Mouse (Mus musculus) T-cell, adult 66 days (primary cell): ENCODE measurements around the gene H2al2a. TPM values are rescaled to one million over a fixed set of nuclear protein-coding genes. Genes with fewer than 3 reads are reported as not detected.

Experiments
- total RNA-seq, 2 experiments: library from RNA; stranded (reverse); gene quantifications; 3 replicates in 1 of 2; 4 replicates in 1 of 2; pipeline ENCODE4 v1.2.4; 2023

The H2al2a gene
- total RNA-seq, result not detected

DNA sequence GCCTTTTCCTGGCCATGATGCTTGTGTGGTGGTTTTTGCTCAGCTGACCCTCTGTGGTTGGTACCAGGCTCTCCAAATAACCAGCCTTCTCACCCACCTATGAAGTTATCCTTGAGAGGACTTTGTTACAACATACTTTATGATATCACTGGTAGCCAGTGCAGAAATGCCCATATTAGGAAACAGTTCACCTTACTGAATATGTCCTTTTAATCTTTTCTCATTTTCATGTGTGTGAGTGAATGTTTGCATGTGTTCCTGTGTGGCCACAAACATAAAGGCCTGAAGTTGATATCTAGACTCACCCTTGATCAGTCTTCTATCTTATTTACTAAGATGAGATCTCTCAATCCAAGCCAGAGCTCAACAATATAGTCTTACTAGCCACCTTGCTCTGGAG, at the start of gene H2al2a:
Gene H2al2a (minus strand): TSS at position 101 of the 400 bp plus-strand sequence.

DNA sequence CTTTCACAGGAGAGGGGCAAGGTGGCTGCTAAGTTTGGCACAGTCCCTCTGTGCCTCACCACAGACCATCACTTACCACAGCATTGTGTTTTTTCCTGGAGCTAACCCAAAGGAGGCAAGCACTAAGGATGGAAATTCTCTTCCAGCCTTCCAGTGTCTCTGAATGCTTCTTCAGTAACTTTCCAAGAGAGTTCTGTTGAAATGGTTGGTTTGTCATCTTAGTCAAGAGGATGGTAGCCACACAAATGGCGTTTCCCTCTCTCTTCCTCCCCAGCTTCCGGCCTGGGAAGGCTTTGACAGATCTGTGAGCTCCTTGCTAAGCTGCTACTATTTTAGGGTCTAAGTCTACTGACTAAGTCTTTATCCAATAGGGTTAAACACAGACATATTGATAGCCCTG, 40.7 kb upstream of the H2al2a start, which contains the start of gene A930004D18Rik:
Gene A930004D18Rik (minus strand): TSS at position 247 of the 400 bp plus-strand sequence.

Other genes with a start within 250 kb of the H2al2a start
- gene A930004D18Rik, start 40.8 kb upstream of the H2al2a start, total RNA-seq, result under 1 TPM in 1 of 2 experiments, not detected in 1; 0.64 TPM
- under 1 TPM in 1 of 2 experiments, not detected in 1; 0.29 TPM for gene Skida1, start 52.1 kb upstream of the H2al2a start, total RNA-seq
- gene Mllt10, start 58.3 kb upstream of the H2al2a start, total RNA-seq, result 100 to 1,000 TPM; 114 to 140 TPM